Mouse (Mus musculus): ENCODE data around the gene C130074G19Rik. TPM values are rescaled to one million over a fixed set of nuclear protein-coding genes. Genes with fewer than 3 reads are reported as not detected.

The C130074G19Rik gene
- polyA plus RNA-seq, 1 experiment, result 6.0 TPM

DNA sequence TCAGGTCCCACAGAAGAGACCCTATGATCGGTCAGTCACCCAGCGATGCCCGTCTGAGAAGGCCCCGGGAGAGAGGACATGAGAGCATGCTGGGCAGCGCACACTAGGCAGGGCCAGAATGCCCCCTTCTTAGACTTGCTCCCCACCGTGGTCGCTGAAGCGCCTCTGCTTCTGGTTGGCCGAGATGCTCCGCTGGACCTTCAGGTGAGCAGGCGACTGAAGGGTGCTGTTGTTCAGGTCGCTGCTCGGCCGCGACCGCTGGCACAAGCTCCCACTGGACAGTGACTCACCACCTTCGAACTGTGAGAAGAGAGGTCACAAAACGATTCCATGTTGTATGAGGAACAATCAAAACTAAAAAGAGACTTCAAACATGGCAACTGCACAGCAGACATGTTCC is 29.3 kb upstream of the C130074G19Rik start:
- H3K36me3 ChIP-seq (ENCODE audit: control insufficient read depth, insufficient read depth, low read length), result no peaks in the 10 kb centered on the region; the same call in 1 of the 2 replicates
- H3K4me1 ChIP-seq (ENCODE audit: control insufficient read depth, insufficient read depth, low read length), result no peaks in the 10 kb centered on the region
- no peaks in the 10 kb centered on the region for H3K27me3 ChIP-seq (ENCODE audit: control insufficient read depth, insufficient read depth, low read length)
- H3K4me3 ChIP-seq (ENCODE audit: control insufficient read depth, low read depth, low read length), result no peak overlapping the region
- TF ChIP-seq POLR2A (IDR thresholded peaks at IDR 0.05; ENCODE audit: control insufficient read depth, low read depth, low read length), result no peak
- TF ChIP-seq CTCF (IDR thresholded peaks at IDR 0.05; ENCODE audit: control insufficient read depth, insufficient read depth, insufficient replicate concordance, low read depth, low read length), result no peak
- H3K27ac ChIP-seq (ENCODE audit: control insufficient read depth, insufficient read depth, low read depth, low read length), result no peak overlapping the region

DNA sequence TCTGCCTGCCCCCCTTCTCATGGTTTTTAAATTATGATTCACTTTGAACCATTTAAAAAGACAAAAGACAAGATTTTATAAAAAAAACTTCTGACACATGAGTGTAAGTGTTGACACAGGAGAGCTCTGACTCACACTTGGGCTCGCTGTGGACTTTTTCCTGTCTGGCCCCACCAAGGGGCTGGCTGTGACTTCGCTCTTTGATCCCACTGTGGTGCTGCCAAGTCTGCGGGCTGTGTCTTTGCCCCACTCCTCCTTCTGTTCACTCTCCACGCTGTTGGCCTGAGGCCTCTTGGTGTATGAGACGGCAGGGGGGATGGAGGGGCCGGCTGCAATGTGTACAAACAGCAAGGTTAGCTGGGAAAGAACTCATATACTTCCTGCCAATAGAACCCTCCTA is 28.8 kb upstream of the C130074G19Rik start:
- Histone ChIP-seq H3K4me1 (ENCODE audit: control insufficient read depth, insufficient read depth, low read length) (no peaks in the 10 kb centered on the region), H3K4me3 (ENCODE audit: control insufficient read depth, low read depth, low read length) (no peak overlapping the region), H3K36me3 (ENCODE audit: control insufficient read depth, insufficient read depth, low read length) (no peaks in the 10 kb centered on the region; the same call in 1 of the 2 replicates), H3K27me3 (ENCODE audit: control insufficient read depth, insufficient read depth, low read length) (no peaks in the 10 kb centered on the region), H3K27ac (ENCODE audit: control insufficient read depth, insufficient read depth, low read depth, low read length) (no peak overlapping the region)
- TF ChIP-seq CTCF (IDR thresholded peaks at IDR 0.05; ENCODE audit: control insufficient read depth, insufficient read depth, insufficient replicate concordance, low read depth, low read length) (no peak), POLR2A (IDR thresholded peaks at IDR 0.05; ENCODE audit: control insufficient read depth, low read depth, low read length) (no peak)

DNA sequence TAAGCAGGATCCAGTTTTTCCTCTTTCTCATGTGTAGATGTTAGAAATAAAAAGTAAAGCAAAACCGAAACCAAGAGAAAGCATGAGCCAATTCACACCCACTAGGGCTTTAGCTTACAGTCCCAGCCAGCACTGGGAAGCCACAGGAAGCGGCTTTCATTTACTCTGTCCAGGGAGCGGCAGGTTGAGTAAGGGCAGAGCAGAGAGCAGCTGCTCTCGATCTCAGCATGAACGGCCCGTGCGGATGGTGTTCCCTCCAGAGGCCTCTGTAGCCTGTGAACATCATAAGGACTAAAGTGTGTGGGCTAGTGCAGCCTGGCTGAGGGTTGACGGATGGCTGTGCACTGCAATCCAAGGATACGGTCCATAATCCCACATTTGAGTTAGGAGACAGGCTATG is 25.5 kb upstream of the C130074G19Rik start:
- Histone ChIP-seq H3K27me3 (ENCODE audit: control insufficient read depth, insufficient read depth, low read length) (no peaks in the 10 kb centered on the region), H3K36me3 (ENCODE audit: control insufficient read depth, insufficient read depth, low read length) (no peaks in the 10 kb centered on the region; the same call in 1 of the 2 replicates), H3K4me1 (ENCODE audit: control insufficient read depth, insufficient read depth, low read length) (no peaks in the 10 kb centered on the region), H3K27ac (ENCODE audit: control insufficient read depth, insufficient read depth, low read depth, low read length) (no peak overlapping the region), H3K4me3 (ENCODE audit: control insufficient read depth, low read depth, low read length) (no peak overlapping the region)
- TF ChIP-seq POLR2A (IDR thresholded peaks at IDR 0.05; ENCODE audit: control insufficient read depth, low read depth, low read length) (no peak), CTCF (IDR thresholded peaks at IDR 0.05; ENCODE audit: control insufficient read depth, insufficient read depth, insufficient replicate concordance, low read depth, low read length) (no peak)

DNA sequence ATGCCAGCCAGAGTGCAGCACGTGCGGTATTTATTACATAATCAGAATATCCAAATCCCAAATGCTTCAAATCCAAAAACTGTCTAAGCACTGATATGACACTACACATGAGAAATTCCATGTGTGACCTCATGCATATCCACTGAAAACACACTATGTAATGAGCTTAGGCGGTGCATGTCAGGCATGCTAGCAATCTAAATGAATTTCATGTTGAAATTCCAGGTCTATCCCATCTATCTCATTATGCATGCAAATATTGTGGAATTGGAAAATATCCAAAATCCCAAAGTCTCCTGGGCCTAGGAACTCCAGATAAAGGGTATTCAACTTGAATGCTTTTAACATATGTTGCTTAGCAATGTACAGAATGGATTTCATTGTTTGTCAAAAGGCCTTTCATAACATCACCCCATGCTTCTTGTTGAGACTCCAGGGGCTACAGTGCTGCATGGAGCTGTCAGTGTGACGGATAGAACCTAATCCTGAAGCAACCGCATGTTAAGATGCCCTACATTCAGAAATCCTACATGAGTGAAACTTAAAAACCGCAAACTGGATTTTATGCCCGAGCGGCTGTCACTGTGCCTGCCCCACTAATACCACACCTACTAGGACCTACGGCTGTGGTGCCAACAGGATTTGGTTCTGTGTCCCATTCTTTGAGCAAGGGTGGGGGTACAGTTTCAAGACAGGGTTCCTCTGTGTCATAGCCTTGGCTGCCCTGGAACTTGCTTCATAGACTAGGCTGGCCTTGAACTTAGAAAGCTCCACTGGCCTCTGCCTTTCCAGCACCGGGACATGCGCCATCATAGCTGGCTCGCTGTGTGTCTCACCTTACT is 23.1 kb upstream of the C130074G19Rik start:
- TF ChIP-seq CTCF (IDR thresholded peaks at IDR 0.05; ENCODE audit: control insufficient read depth, insufficient read depth, insufficient replicate concordance, low read depth, low read length), result no peak
- no peak for TF ChIP-seq POLR2A (IDR thresholded peaks at IDR 0.05; ENCODE audit: control insufficient read depth, low read depth, low read length)
- Histone ChIP-seq H3K36me3 (ENCODE audit: control insufficient read depth, insufficient read depth, low read length) (no peaks in the 10 kb centered on the region; the same call in 1 of the 2 replicates), H3K27me3 (ENCODE audit: control insufficient read depth, insufficient read depth, low read length) (no peaks in the 10 kb centered on the region), H3K4me3 (ENCODE audit: control insufficient read depth, low read depth, low read length) (no peak overlapping the region), H3K4me1 (ENCODE audit: control insufficient read depth, insufficient read depth, low read length) (no peaks in the 10 kb centered on the region), H3K27ac (ENCODE audit: control insufficient read depth, insufficient read depth, low read depth, low read length) (no peak overlapping the region)

DNA sequence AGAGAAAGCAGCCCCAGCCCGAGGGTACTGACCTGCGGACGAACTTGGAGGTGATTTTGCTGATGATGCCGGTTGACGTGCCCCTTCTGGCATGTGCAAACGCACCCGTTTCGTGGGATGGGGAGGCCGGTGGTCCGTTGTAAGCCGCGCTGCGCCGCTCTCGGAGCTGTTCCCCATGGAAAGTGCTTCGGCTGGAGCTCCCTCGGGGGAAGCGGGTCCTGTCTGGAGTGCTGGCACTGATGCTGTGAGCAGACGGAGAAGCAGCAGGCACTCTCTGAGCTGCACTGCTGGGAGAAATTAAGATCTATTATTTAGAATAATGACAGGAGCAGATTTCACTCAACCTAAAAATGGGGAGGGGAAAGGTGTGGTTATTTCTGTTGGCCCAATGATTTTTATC is 22.4 kb upstream of the C130074G19Rik start:
- TF ChIP-seq CTCF (IDR thresholded peaks at IDR 0.05; ENCODE audit: control insufficient read depth, insufficient read depth, insufficient replicate concordance, low read depth, low read length) (no peak), POLR2A (IDR thresholded peaks at IDR 0.05; ENCODE audit: control insufficient read depth, low read depth, low read length) (no peak)
- no peaks in the 10 kb centered on the region; the same call in 1 of the 2 replicates for H3K36me3 ChIP-seq (ENCODE audit: control insufficient read depth, insufficient read depth, low read length)

DNA sequence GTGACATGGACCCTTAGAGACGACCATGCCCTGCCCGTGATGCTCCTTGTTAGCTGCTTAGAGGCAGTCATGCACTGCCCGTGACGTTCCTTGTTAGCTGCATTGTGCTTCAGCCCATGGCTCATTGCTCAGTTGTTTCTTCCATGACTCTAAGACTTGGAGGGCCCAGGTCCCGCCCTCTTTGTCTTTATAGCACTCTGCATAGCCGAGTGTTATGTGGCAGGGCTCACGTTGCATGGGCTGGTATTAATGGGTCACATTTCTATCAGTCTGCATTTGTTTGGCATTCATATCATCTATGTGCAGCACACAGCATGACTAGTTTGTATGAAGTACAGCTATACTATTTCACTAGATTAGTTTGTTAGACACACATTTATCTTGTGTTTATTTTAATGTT is 20.7 kb upstream of the C130074G19Rik start:
- TF ChIP-seq CTCF (IDR thresholded peaks at IDR 0.05; ENCODE audit: control insufficient read depth, insufficient read depth, insufficient replicate concordance, low read depth, low read length), result no peak
- TF ChIP-seq POLR2A (IDR thresholded peaks at IDR 0.05; ENCODE audit: control insufficient read depth, low read depth, low read length), result no peak
- Histone ChIP-seq H3K36me3 (ENCODE audit: control insufficient read depth, insufficient read depth, low read length) (no peaks in the 10 kb centered on the region), H3K27ac (ENCODE audit: control insufficient read depth, insufficient read depth, low read depth, low read length) (no peak overlapping the region), H3K27me3 (ENCODE audit: control insufficient read depth, insufficient read depth, low read length) (no peaks in the 10 kb centered on the region), H3K4me1 (ENCODE audit: control insufficient read depth, insufficient read depth, low read length) (no peaks in the 10 kb centered on the region), H3K4me3 (ENCODE audit: control insufficient read depth, low read depth, low read length) (no peak overlapping the region)

More for the DNA sequence above, 22.4 kb upstream of the C130074G19Rik start:
- Histone ChIP-seq H3K27ac (ENCODE audit: control insufficient read depth, insufficient read depth, low read depth, low read length) (no peak overlapping the region), H3K4me3 (ENCODE audit: control insufficient read depth, low read depth, low read length) (no peak overlapping the region), H3K4me1 (ENCODE audit: control insufficient read depth, insufficient read depth, low read length) (no peaks in the 10 kb centered on the region), H3K27me3 (ENCODE audit: control insufficient read depth, insufficient read depth, low read length) (no peaks in the 10 kb centered on the region)

DNA sequence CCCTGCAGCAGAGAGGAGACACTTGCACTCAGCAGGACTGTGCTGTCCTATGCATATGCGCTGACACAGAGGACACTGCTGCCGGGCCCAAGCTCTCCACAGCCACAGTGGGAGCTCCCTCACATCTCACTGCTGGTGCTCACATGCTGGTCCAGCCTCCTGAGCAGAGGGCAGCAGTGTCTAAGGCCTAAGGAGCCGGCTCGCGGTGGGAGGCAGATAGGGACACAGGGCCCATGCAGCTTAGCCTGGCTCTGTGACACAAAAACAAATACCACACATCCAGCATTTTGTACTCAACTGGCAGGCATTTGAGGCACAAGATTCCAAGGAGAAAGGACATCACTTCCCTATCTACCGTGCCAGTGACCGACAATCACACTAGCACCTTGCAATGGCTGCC is 19.9 kb upstream of the C130074G19Rik start:
- Histone ChIP-seq H3K27me3 (ENCODE audit: control insufficient read depth, insufficient read depth, low read length) (no peaks in the 10 kb centered on the region), H3K4me1 (ENCODE audit: control insufficient read depth, insufficient read depth, low read length) (no peaks in the 10 kb centered on the region), H3K27ac (ENCODE audit: control insufficient read depth, insufficient read depth, low read depth, low read length) (no peak overlapping the region), H3K36me3 (ENCODE audit: control insufficient read depth, insufficient read depth, low read length) (no peaks in the 10 kb centered on the region), H3K4me3 (ENCODE audit: control insufficient read depth, low read depth, low read length) (no peak overlapping the region)
- TF ChIP-seq POLR2A (IDR thresholded peaks at IDR 0.05; ENCODE audit: control insufficient read depth, low read depth, low read length), result no peak
- no peak for TF ChIP-seq CTCF (IDR thresholded peaks at IDR 0.05; ENCODE audit: control insufficient read depth, insufficient read depth, insufficient replicate concordance, low read depth, low read length)
